In the genomic region with DNA sequence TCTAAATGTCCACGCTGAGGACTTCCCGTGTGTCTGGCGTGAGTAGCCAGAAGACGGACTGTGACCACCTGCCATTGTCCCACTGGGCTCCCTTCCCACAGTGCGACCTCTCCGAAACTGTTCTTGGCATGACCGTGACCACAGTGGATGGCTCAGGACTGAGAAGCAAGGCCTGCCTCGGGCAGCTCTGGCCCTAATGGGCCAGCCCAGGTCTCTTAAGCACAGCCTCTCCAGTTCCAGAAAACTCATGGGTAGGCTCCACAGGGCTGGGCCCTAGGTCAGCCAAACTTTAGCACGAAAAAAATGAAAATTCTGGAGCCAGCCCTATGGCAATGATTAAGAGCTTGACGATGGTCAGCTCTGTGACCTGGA, we compare ENCODE assay signal across 8 mouse cellular contexts. TPM values are rescaled to one million over a fixed set of nuclear protein-coding genes. Genes with fewer than 3 reads are reported as not detected.
DNase-seq lines count a peak whose midpoint lies in the region; ATAC-seq and TF ChIP-seq lines count a peak whose summit lies in the region.

No protein-coding gene starts in this region.

- H3K4me3 ChIP-seq in layer of hippocampus, adult 2 months: peak overlapping the region; percentile 86
- H3K4me3 ChIP-seq in embryonic facial prominence, embryonic 11.5 days (ENCODE audit: low read depth, low read length): peak overlapping the region; percentile 81
- H3K4me3 ChIP-seq in hindbrain, embryonic 13.5 days: peak overlapping the region; percentile 80
- peak overlapping the region; percentile 74 for H3K4me3 ChIP-seq in midbrain, embryonic 11.5 days (ENCODE audit: low read depth, low read length)

- DNase-seq in layer of hippocampus, adult 2 months (ENCODE audit: low spot score in 2 of 2): no peak
- no peak for DNase-seq in layer of hippocampus, postnatal 36 days
- no peak for DNase-seq in embryonic facial prominence, embryonic 11.5 days (ENCODE audit: low spot score)
- DNase-seq in midbrain, embryonic 11.5 days (ENCODE audit: low spot score, missing footprints): no peak
- no peak for DNase-seq in urinary bladder, postnatal 10 days (ENCODE audit: low spot score)
- no peak for DNase-seq in right cerebral cortex, postnatal 25 days
- DNase-seq in left cerebral cortex, postnatal 36 days (ENCODE audit: low spot score in 2 of 2): no peak

- no peaks in the 10 kb centered on the region for H3K36me3 ChIP-seq in embryonic facial prominence, embryonic 11.5 days (replicated peaks; ENCODE audit: control insufficient read depth, insufficient read depth, low read depth, low read length)
- no peaks in the 10 kb centered on the region for H3K36me3 ChIP-seq in hindbrain, embryonic 13.5 days
- H3K36me3 ChIP-seq in midbrain, embryonic 11.5 days (ENCODE audit: control insufficient read depth, insufficient read depth, low read length): no peaks in the 10 kb centered on the region

- no peak for TF ChIP-seq CTCF in layer of hippocampus, adult 2 months (conservative IDR thresholded peaks at IDR 0.05)

- no peaks in the 10 kb centered on the region for H3K4me1 ChIP-seq in embryonic facial prominence, embryonic 11.5 days (ENCODE audit: control insufficient read depth, insufficient read depth, low read length)
- peaks cover 21% of the 10 kb centered on the region for H3K4me1 ChIP-seq in hindbrain, embryonic 13.5 days (replicated peaks)
- H3K4me1 ChIP-seq in midbrain, embryonic 11.5 days (ENCODE audit: control insufficient read depth, insufficient read depth, low read length): peaks cover 10% of the 10 kb centered on the region

- intact Hi-C loops in left cerebral cortex, postnatal 36 days (cut with DNase I): no loop called here

- peak overlapping the region; percentile 79 for H3K9ac ChIP-seq in embryonic facial prominence, embryonic 11.5 days (replicated peaks; ENCODE audit: low read length)
- H3K9ac ChIP-seq in hindbrain, embryonic 13.5 days: peak overlapping the region; percentile 69
- H3K9ac ChIP-seq in midbrain, embryonic 11.5 days (ENCODE audit: low read length): peak overlapping the region; percentile 84

- peak; percentile 64; the same call in 1 of the 2 replicates for ATAC-seq in embryonic facial prominence, embryonic 11.5 days (replicated peaks; ENCODE audit: insufficient number of reproducible peaks, low FRiP score, low TSS enrichment, low read depth)
- peak; percentile 80 for ATAC-seq in hindbrain, embryonic 13.5 days (ENCODE audit: low FRiP score)
- peak; percentile 83 for ATAC-seq in midbrain, embryonic 11.5 days (ENCODE audit: low FRiP score)

- H3K9me3 ChIP-seq in embryonic facial prominence, embryonic 11.5 days (replicated peaks; ENCODE audit: control insufficient read depth, low read length): no peaks in the 10 kb centered on the region
- H3K9me3 ChIP-seq in hindbrain, embryonic 13.5 days: no peaks in the 10 kb centered on the region
- H3K9me3 ChIP-seq in midbrain, embryonic 11.5 days (ENCODE audit: control insufficient read depth, low read length): no peaks in the 10 kb centered on the region

- WGBS in embryonic facial prominence, embryonic 11.5 days: 54% methylated on average over 10 of the region's 10 CpGs
- 53% methylated on average over 10 of the region's 10 CpGs for WGBS in hindbrain, embryonic 13.5 days
- 61% methylated on average over 10 of the region's 10 CpGs for WGBS in midbrain, embryonic 11.5 days

- peak overlapping the region; percentile 98 for H3K4me2 ChIP-seq in embryonic facial prominence, embryonic 11.5 days (ENCODE audit: low read depth, low read length)
- peak overlapping the region; percentile 94 for H3K4me2 ChIP-seq in hindbrain, embryonic 13.5 days
- H3K4me2 ChIP-seq in midbrain, embryonic 11.5 days: peak overlapping the region; percentile 99

- no peaks in the 10 kb centered on the region for H3K27me3 ChIP-seq in embryonic facial prominence, embryonic 11.5 days (ENCODE audit: control insufficient read depth, insufficient read depth, low read length)
- no peaks in the 10 kb centered on the region for H3K27me3 ChIP-seq in hindbrain, embryonic 13.5 days
- no peaks in the 10 kb centered on the region for H3K27me3 ChIP-seq in midbrain, embryonic 11.5 days (ENCODE audit: control insufficient read depth, insufficient read depth, low read length)

- peak overlapping the region; percentile 99 for H3K27ac ChIP-seq in layer of hippocampus, adult 2 months
- H3K27ac ChIP-seq in embryonic facial prominence, embryonic 11.5 days (replicated peaks; ENCODE audit: low read depth, low read length): no peak overlapping the region
- H3K27ac ChIP-seq in hindbrain, embryonic 13.5 days: peak overlapping the region; percentile 44; the same call in 1 of the 2 replicates
- H3K27ac ChIP-seq in midbrain, embryonic 11.5 days (ENCODE audit: low read depth, low read length): no peak overlapping the region; the same call in 1 of the 2 replicates

RNA-seq across cellular contexts. Expression of a gene that starts 6.1 kb away (rescaled TPM):
- under 1 TPM; 0.52 to 0.67 TPM for total RNA-seq in layer of hippocampus, adult 2 months (2021)
- total RNA-seq in layer of hippocampus, postnatal 36 days (2021): 1 to 10 TPM; 1.2 to 1.4 TPM
- 2.1 and 2.4 TPM in 2 replicates for polyA plus RNA-seq in embryonic facial prominence, embryonic 11.5 days (2014; fragmentation: Nextera tagmentation; extraction: Ambion mirVana)
- polyA plus RNA-seq in hindbrain, embryonic 13.5 days (2015; fragmentation: Nextera tagmentation; extraction: Ambion mirVana): 1.2 and 1.5 TPM in 2 replicates
- 3.8 and 4.6 TPM in 2 replicates for polyA plus RNA-seq in midbrain, embryonic 11.5 days (2014; fragmentation: Nextera tagmentation; extraction: Ambion mirVana)
- 1 to 10 TPM in 1 of 2 experiments, under 1 TPM in 1; 0.68 to 1.2 TPM for total RNA-seq in left cerebral cortex, postnatal 36 days (2021)

RNA-seq across cellular contexts. Expression of a gene that starts 59.3 kb away (rescaled TPM):
- total RNA-seq in layer of hippocampus, adult 2 months (2021): not detected
- total RNA-seq in layer of hippocampus, postnatal 36 days (2021): not detected
- polyA plus RNA-seq in embryonic facial prominence, embryonic 11.5 days (2014; fragmentation: Nextera tagmentation; extraction: Ambion mirVana): not detected in 2 replicates
- not detected in 2 replicates for polyA plus RNA-seq in hindbrain, embryonic 13.5 days (2015; fragmentation: Nextera tagmentation; extraction: Ambion mirVana)
- polyA plus RNA-seq in midbrain, embryonic 11.5 days (2014; fragmentation: Nextera tagmentation; extraction: Ambion mirVana): not detected in 2 replicates
- total RNA-seq in left cerebral cortex, postnatal 36 days (2021): not detected

Comparison
In these comparisons a context has a peak if more than half of its experiments do, and no peak if none do; other contexts are left out.
1. H3K27ac ChIP-seq: peak in layer of hippocampus, adult 2 months (single experiment) and hindbrain, embryonic 13.5 days (single experiment); none in embryonic facial prominence, embryonic 11.5 days (single experiment) and midbrain, embryonic 11.5 days (single experiment).
2. Peak in every context shown above with its lines, with median percentiles within 50 percentile points of each other: H3K4me3 ChIP-seq, ATAC-seq, H3K4me2 ChIP-seq and H3K9ac ChIP-seq.